Mouse (Mus musculus): Measurements from ENCODE around the gene Anks1b.

The Anks1b gene

GRCm38 (mm10) chr10:89873146-89873950 is at the start of gene Anks1b:
Gene Anks1b, plus strand, starts transcription at chr10:89873509.
- DNase-seq (ENCODE audit: low spot score in 2 of 2), result peak; percentile 69 to 75

- DNase-seq (ENCODE audit: low spot score in 2 of 2), result no peak
Measured at GRCm38 (mm10) chr10:89823906-89824305, 49.4 kb upstream of the Anks1b start.

- peak; percentile 26 to 34 for DNase-seq (ENCODE audit: low spot score in 2 of 2)
Measured at GRCm38 (mm10) chr10:89826896-89827295, 46.4 kb upstream of the Anks1b start.

GRCm38 (mm10) chr10:89832334-89832733 is 41.0 kb upstream of the Anks1b start:
- DNase-seq (ENCODE audit: low spot score in 2 of 2), result no peak

GRCm38 (mm10) chr10:89833166-89833565 is 40.1 kb upstream of the Anks1b start:
- DNase-seq (ENCODE audit: low spot score in 2 of 2), result no peak

- DNase-seq (ENCODE audit: low spot score in 2 of 2), result no peak
Measured at GRCm38 (mm10) chr10:89837476-89837875, 35.8 kb upstream of the Anks1b start.

GRCm38 (mm10) chr10:89838834-89839233 is 34.5 kb upstream of the Anks1b start:
- DNase-seq (ENCODE audit: low spot score in 2 of 2), result no peak

- no peak for DNase-seq (ENCODE audit: low spot score in 2 of 2)
Measured at GRCm38 (mm10) chr10:89850951-89851350, 22.4 kb upstream of the Anks1b start.

GRCm38 (mm10) chr10:89855251-89855875 is 17.9 kb upstream of the Anks1b start:
- DNase-seq (ENCODE audit: low spot score in 2 of 2), result peak in 1 of 2 experiments; percentile 29

- DNase-seq (ENCODE audit: low spot score in 2 of 2), result peak; percentile 42 to 44
Measured at GRCm38 (mm10) chr10:89856286-89856685, 17.0 kb upstream of the Anks1b start.

GRCm38 (mm10) chr10:89868211-89868610 is 5.1 kb upstream of the Anks1b start:
- no peak for DNase-seq (ENCODE audit: low spot score in 2 of 2)

- no peak for DNase-seq (ENCODE audit: low spot score in 2 of 2)
Measured at GRCm38 (mm10) chr10:89868836-89869235, 4.5 kb upstream of the Anks1b start.

GRCm38 (mm10) chr10:89872501-89873145 is 686 bp upstream of the Anks1b start:
- peak; percentile 65 to 68 for DNase-seq (ENCODE audit: low spot score in 2 of 2)

GRCm38 (mm10) chr10:89874036-89874435 is 727 bp downstream of the Anks1b start:
- DNase-seq (ENCODE audit: low spot score in 2 of 2), result peak; percentile 16 to 37

- no peak for DNase-seq (ENCODE audit: low spot score in 2 of 2)
Measured at GRCm38 (mm10) chr10:89883561-89883960, 10.3 kb downstream of the Anks1b start.

- DNase-seq (ENCODE audit: low spot score in 2 of 2), result no peak
Measured at GRCm38 (mm10) chr10:89902720-89903337, 29.5 kb downstream of the Anks1b start.

GRCm38 (mm10) chr10:89911889-89912288 is 38.6 kb downstream of the Anks1b start:
- no peak for DNase-seq (ENCODE audit: low spot score in 2 of 2)

GRCm38 (mm10) chr10:89913174-89913573 is 39.9 kb downstream of the Anks1b start:
- peak; percentile 23 to 33 for DNase-seq (ENCODE audit: low spot score in 2 of 2)

- DNase-seq (ENCODE audit: low spot score in 2 of 2), result no peak
Measured at GRCm38 (mm10) chr10:89917141-89917540, 43.8 kb downstream of the Anks1b start.

GRCm38 (mm10) chr10:89921965-89922364 is 48.7 kb downstream of the Anks1b start:
- DNase-seq (ENCODE audit: low spot score in 2 of 2), result peak; percentile 44 to 48

GRCm38 (mm10) chr10:89942180-89942579 is 68.9 kb downstream of the Anks1b start:
- no peak for DNase-seq (ENCODE audit: low spot score in 2 of 2)
